Mouse (Mus musculus) limb, embryonic 14.5 days (tissue): ENCODE data around the gene Gnb1. TPM values are rescaled to one million over a fixed set of nuclear protein-coding genes. Genes with fewer than 3 reads are reported as not detected.

Source experiments
- ATAC-seq: fragments of 200-750 bp; cut with Nextera tagmentation; 2 replicates; pipeline ENCODE4 v1.8.0; 2017; ENCODE audit warnings: low read depth, moderate number of reproducible peaks, moderate TSS enrichment; ENCODE audit not compliant: low FRiP score
- DNase-seq: peaks from one replicate; pipeline ENCODE4 v3.0.0-alpha.2; 2015; ENCODE audit warnings: low spot score
- H3K27ac ChIP-seq: fragments of 300-500 bp; sonication (generic); replicated peaks from 2 replicates; pipeline ENCODE4 v1.5.1; 2014; ENCODE audit warnings: low read depth, mild to moderate bottlenecking, low read length, moderate library complexity, mixed read lengths
- H3K27me3 ChIP-seq: fragments of 300-500 bp; sonication (generic); 2 replicates; pipeline ENCODE4 v1.6.1; 2014; ENCODE audit warnings: low read length, mixed read lengths; ENCODE audit not compliant: control insufficient read depth, insufficient read depth
- H3K36me3 ChIP-seq: fragments of 300-500 bp; sonication (generic); 2 replicates; pipeline ENCODE4 v1.6.1; 2014; ENCODE audit warnings: mild to moderate bottlenecking, low read length, moderate library complexity, mixed read lengths; ENCODE audit not compliant: control insufficient read depth, insufficient read depth
- H3K4me1 ChIP-seq: fragments of 300-500 bp; sonication (generic); 2 replicates; pipeline ENCODE4 v1.6.1; 2014; ENCODE audit warnings: antibody characterized with exemption, low read length, mixed read lengths; ENCODE audit not compliant: control insufficient read depth, insufficient read depth
- H3K4me2 ChIP-seq: fragments of 300-500 bp; sonication (generic); replicated peaks from 2 replicates; pipeline ENCODE4 v1.6.1; 2014; ENCODE audit warnings: low read depth, mild to moderate bottlenecking, low read length, moderate library complexity; ENCODE audit not compliant: severe bottlenecking
- H3K4me3 ChIP-seq: fragments of 300-500 bp; sonication (generic); replicated peaks from 2 replicates; pipeline ENCODE4 v1.5.1; 2014; ENCODE audit warnings: low read length
- H3K9ac ChIP-seq: fragments of 300-500 bp; sonication (generic); 2 replicates; pipeline ENCODE4 v1.6.1; 2014; ENCODE audit warnings: mild to moderate bottlenecking, low read depth, low read length, moderate library complexity; ENCODE audit not compliant: severe bottlenecking
- H3K9me3 ChIP-seq: fragments of 300-500 bp; sonication (generic); 2 replicates; pipeline ENCODE4 v1.6.1; 2016; ENCODE audit warnings: low read length; ENCODE audit not compliant: control insufficient read depth
- POLR2A ChIP-seq: fragments of 200-500 bp; IDR thresholded peaks from 2 replicates; pipeline ENCODE4 v1.8.0; 2012; ENCODE audit warnings: inconsistent platforms, mild to moderate bottlenecking, moderate library complexity, borderline replicate concordance; ENCODE audit not compliant: insufficient read depth, insufficient read length; ENCODE audit errors: extremely low read depth
- whole genome bisulfite sequencing: fragments of 180-500 bp; shearing (Covaris S2); extraction: QIAGEN DNeasy Blood & Tissue Kit; methylation state at CpG from one replicate; pipeline ENCODE4 v1.1.7; 2014; 5-methylcytosine and 5-hydroxymethylcytosine counted together
- polyA plus RNA-seq, 2 experiments: library from polyadenylated mRNA; depleted of rRNA in 1 of 2; stranded (reverse) in 1 of 2; unstranded in 1 of 2; fragments of >200 nt; fragmentation: Nextera tagmentation in 1 of 2; extraction: Ambion mirVana in 1 of 2; gene quantifications; 2 replicates each; pipeline versions ENCODE4 v1.2.1 to v1.2.3; 2012 to 2014

Gene Gnb1
- polyA plus RNA-seq, 2 experiments: 440 to 511 TPM

DNA sequence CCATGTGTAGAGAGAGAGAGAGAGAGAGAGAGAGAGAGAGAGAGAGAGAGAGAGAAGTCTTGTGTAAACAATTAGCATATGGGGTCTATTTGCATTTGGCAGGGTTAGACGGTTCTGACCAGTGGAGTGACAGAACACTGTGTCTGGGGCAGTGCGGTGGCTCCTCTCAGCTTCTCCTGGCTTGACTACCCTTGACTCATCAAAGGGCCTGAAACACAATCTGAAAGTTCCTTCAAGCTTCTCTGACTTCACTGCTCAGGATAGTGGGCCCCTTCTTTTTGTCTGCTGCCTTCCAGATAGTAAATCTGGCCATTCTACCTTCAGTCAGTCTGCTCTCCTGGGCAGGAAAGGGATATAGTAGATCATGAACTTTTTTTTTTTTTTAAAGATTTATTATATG lies 115.7 kb downstream of the Gnb1 start:
- Histone ChIP-seq H3K9me3 (no peaks in the 10 kb centered on the region), H3K4me2 (no peak overlapping the region), H3K27me3 (no peaks in the 10 kb centered on the region), H3K9ac (no peak overlapping the region), H3K4me1 (peaks cover 7% of the 10 kb centered on the region; the same call in 1 of the 2 replicates), H3K36me3 (peaks cover 28% of the 10 kb centered on the region), H3K4me3 (no peak overlapping the region), H3K27ac (no peak overlapping the region)
- TF ChIP-seq POLR2A: no peak
- no peak for DNase-seq
- 70% methylated on average over 2 of the region's 2 CpGs for WGBS
- no peak for ATAC-seq

Other genes starting within 250 kb of the Gnb1 start
- 64.6 and 85.1 TPM in 2 replicates for gene Faap20, start 241.6 kb upstream of the Gnb1 start, polyA plus RNA-seq (2012; rRNA removed)
- gene Faap20, start 241.6 kb upstream of the Gnb1 start, polyA plus RNA-seq (2014; fragmentation: Nextera tagmentation; extraction: Ambion mirVana): 72.5 and 84.8 TPM in 2 replicates
- 7.1 and 7.5 TPM in 2 replicates for gene Prkcz, start 130.0 kb upstream of the Gnb1 start, polyA plus RNA-seq (2012; rRNA removed)
- gene Prkcz, start 130.0 kb upstream of the Gnb1 start, polyA plus RNA-seq (2014; fragmentation: Nextera tagmentation; extraction: Ambion mirVana): 7.4 and 9.3 TPM in 2 replicates
- 0.34 and 0.45 TPM in 2 replicates for gene Gabrd, start 93.2 kb upstream of the Gnb1 start, polyA plus RNA-seq (2012; rRNA removed)
- 0.21 and 0.41 TPM in 2 replicates for gene Gabrd, start 93.2 kb upstream of the Gnb1 start, polyA plus RNA-seq (2014; fragmentation: Nextera tagmentation; extraction: Ambion mirVana)
- gene Cfap74, start 82.2 kb upstream of the Gnb1 start, polyA plus RNA-seq (2012; rRNA removed): 5.2 and 5.9 TPM in 2 replicates
- gene Cfap74, start 82.2 kb upstream of the Gnb1 start, polyA plus RNA-seq (2014; fragmentation: Nextera tagmentation; extraction: Ambion mirVana): 4.7 and 5.2 TPM in 2 replicates
- gene Tmem52, start 22.2 kb upstream of the Gnb1 start, polyA plus RNA-seq (2012; rRNA removed): 0.42 and 0.50 TPM in 2 replicates
- gene Tmem52, start 22.2 kb upstream of the Gnb1 start, polyA plus RNA-seq (2014; fragmentation: Nextera tagmentation; extraction: Ambion mirVana): not detected in 2 replicates
- 78.8 and 91.2 TPM in 2 replicates for gene Nadk, start 71.0 kb downstream of the Gnb1 start, polyA plus RNA-seq (2012; rRNA removed)
- 87.9 and 97.1 TPM in 2 replicates for gene Nadk, start 71.0 kb downstream of the Gnb1 start, polyA plus RNA-seq (2014; fragmentation: Nextera tagmentation; extraction: Ambion mirVana)
- 10.9 and 13.8 TPM in 2 replicates for gene Slc35e2, start 110.1 kb downstream of the Gnb1 start, polyA plus RNA-seq (2012; rRNA removed)
- 8.5 and 10.8 TPM in 2 replicates for gene Slc35e2, start 110.1 kb downstream of the Gnb1 start, polyA plus RNA-seq (2014; fragmentation: Nextera tagmentation; extraction: Ambion mirVana)
- 45.3 and 65.6 TPM in 2 replicates for gene Cdk11b, start 133.5 kb downstream of the Gnb1 start, polyA plus RNA-seq (2012; rRNA removed)
- gene Cdk11b, start 133.5 kb downstream of the Gnb1 start, polyA plus RNA-seq (2014; fragmentation: Nextera tagmentation; extraction: Ambion mirVana): 53.9 and 60.1 TPM in 2 replicates
- not detected in 2 replicates for gene Gm10563, start 154.0 kb downstream of the Gnb1 start, polyA plus RNA-seq (2012; rRNA removed)
- gene Gm10563, start 154.0 kb downstream of the Gnb1 start, polyA plus RNA-seq (2014; fragmentation: Nextera tagmentation; extraction: Ambion mirVana): not detected in 2 replicates
- 34.7 and 42.7 TPM in 2 replicates for gene Mmp23, start 162.0 kb downstream of the Gnb1 start, polyA plus RNA-seq (2012; rRNA removed)
- gene Mmp23, start 162.0 kb downstream of the Gnb1 start, polyA plus RNA-seq (2014; fragmentation: Nextera tagmentation; extraction: Ambion mirVana): 17.3 and 19.8 TPM in 2 replicates
- gene Mib2, start 177.8 kb downstream of the Gnb1 start, polyA plus RNA-seq (2012; rRNA removed): 77.4 and 97.5 TPM in 2 replicates
- 29.5 and 32.1 TPM in 2 replicates for gene Mib2, start 177.8 kb downstream of the Gnb1 start, polyA plus RNA-seq (2014; fragmentation: Nextera tagmentation; extraction: Ambion mirVana)
- gene Fndc10, start 203.0 kb downstream of the Gnb1 start, polyA plus RNA-seq (2012; rRNA removed): 31.0 and 46.5 TPM in 2 replicates
- gene Fndc10, start 203.0 kb downstream of the Gnb1 start, polyA plus RNA-seq (2014; fragmentation: Nextera tagmentation; extraction: Ambion mirVana): 8.1 and 9.4 TPM in 2 replicates
- 105 and 115 TPM in 2 replicates for gene Ssu72, start 213.4 kb downstream of the Gnb1 start, polyA plus RNA-seq (2012; rRNA removed)
- gene Ssu72, start 213.4 kb downstream of the Gnb1 start, polyA plus RNA-seq (2014; fragmentation: Nextera tagmentation; extraction: Ambion mirVana): 131 and 135 TPM in 2 replicates
- 3.7 and 4.0 TPM in 2 replicates for gene Tmem240, start 243.4 kb downstream of the Gnb1 start, polyA plus RNA-seq (2012; rRNA removed)
- 0.88 and 1.1 TPM in 2 replicates for gene Tmem240, start 243.4 kb downstream of the Gnb1 start, polyA plus RNA-seq (2014; fragmentation: Nextera tagmentation; extraction: Ambion mirVana)